Mouse (Mus musculus) retina, embryonic 14.5 days (tissue): ENCODE measurements around the gene Mok.

Experiments
- DNase-seq: peaks from one replicate; pipeline ENCODE4 v3.0.0-alpha.2; 2015; ENCODE audit warnings: low spot score

Mok gene

GRCm38 (mm10) chr12:110846191-110846765 is 5.5 kb upstream of the Mok start:
- DNase-seq, result peak; percentile 27

- peak; percentile 95 for DNase-seq
Observed at GRCm38 (mm10) chr12:110845131-110845880, 4.6 kb upstream of the Mok start.

- no peak for DNase-seq
Observed at GRCm38 (mm10) chr12:110844227-110845130, 3.7 kb upstream of the Mok start.

GRCm38 (mm10) chr12:110843194-110844048 is 2.7 kb upstream of the Mok start:
- peak; percentile 93 for DNase-seq

- DNase-seq, result no peak
Observed at GRCm38 (mm10) chr12:110841731-110842493, 1.2 kb upstream of the Mok start.

- DNase-seq, result no peak
Observed at GRCm38 (mm10) chr12:110837850-110838249, 2.9 kb downstream of the Mok start.

GRCm38 (mm10) chr12:110837192-110837841 is 3.4 kb downstream of the Mok start:
- DNase-seq, result peak; percentile 62

GRCm38 (mm10) chr12:110836729-110837128 is 4.0 kb downstream of the Mok start:
- no peak for DNase-seq

- no peak for DNase-seq
Observed at GRCm38 (mm10) chr12:110835182-110835581, 5.6 kb downstream of the Mok start.

- no peak for DNase-seq
Observed at GRCm38 (mm10) chr12:110830293-110831024, 10.3 kb downstream of the Mok start.

GRCm38 (mm10) chr12:110828908-110829307 is 11.8 kb downstream of the Mok start:
- no peak for DNase-seq

GRCm38 (mm10) chr12:110822366-110822765 is 18.4 kb downstream of the Mok start:
- DNase-seq, result no peak

- DNase-seq, result no peak
Observed at GRCm38 (mm10) chr12:110821787-110822186, 19.0 kb downstream of the Mok start.

GRCm38 (mm10) chr12:110819367-110819766 is 21.4 kb downstream of the Mok start:
- no peak for DNase-seq

GRCm38 (mm10) chr12:110816833-110817232 is 23.9 kb downstream of the Mok start:
- DNase-seq, result no peak

GRCm38 (mm10) chr12:110814924-110815323 is 25.8 kb downstream of the Mok start:
- DNase-seq, result no peak

GRCm38 (mm10) chr12:110813624-110814023 is 27.1 kb downstream of the Mok start:
- DNase-seq, result no peak

GRCm38 (mm10) chr12:110813132-110813531 is 27.6 kb downstream of the Mok start:
- no peak for DNase-seq

GRCm38 (mm10) chr12:110808848-110809247 is 31.9 kb downstream of the Mok start:
- DNase-seq, result no peak

- peak; percentile 51 for DNase-seq
Observed at GRCm38 (mm10) chr12:110808430-110808829, 32.3 kb downstream of the Mok start.
